8 mouse cellular contexts compared by ENCODE assay signal in the genomic region with DNA sequence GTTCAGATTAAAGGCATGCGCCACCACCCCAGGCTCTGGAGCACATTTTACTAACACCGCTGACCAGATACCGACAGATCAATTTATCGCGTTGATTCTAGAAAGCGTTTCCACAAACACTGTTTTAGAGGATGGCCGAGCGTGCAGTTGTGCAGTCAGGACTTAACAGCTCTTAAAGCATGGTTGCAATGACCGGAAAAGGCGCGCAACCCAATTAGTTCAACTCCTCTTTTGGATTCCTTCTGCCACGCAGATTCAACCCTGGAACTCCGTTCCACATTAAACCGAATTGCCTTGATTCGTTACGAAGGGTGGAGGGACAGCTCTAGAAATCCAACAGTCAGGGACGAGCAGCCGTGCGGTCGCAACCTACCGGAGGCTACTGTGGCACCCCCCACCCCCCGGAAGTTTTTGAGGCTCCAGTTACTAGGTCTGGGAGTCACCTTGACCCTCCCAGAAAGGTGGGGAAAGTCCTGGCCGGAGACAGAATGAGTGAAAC. TPM values are rescaled to one million over a fixed set of nuclear protein-coding genes. Genes with fewer than 3 reads are reported as not detected.
DNase-seq lines count a peak whose midpoint lies in the region; ATAC-seq and TF ChIP-seq lines count a peak whose summit lies in the region.

No protein-coding gene starts in this region.

- ATAC-seq in forebrain, embryonic 12.5 days (ENCODE audit: low FRiP score): peak; percentile 72
- ATAC-seq in intestine, postnatal 0 days: peak; percentile 46
- ATAC-seq in megakaryocyte-erythroid progenitor cell, adult 5-6 weeks (replicated peaks; ENCODE audit: low FRiP score, low TSS enrichment, poor library complexity, severe bottlenecking): peak; percentile 52

- no peak for TF ChIP-seq POLR2A in cerebellum, adult 2 months (IDR thresholded peaks at IDR 0.05; ENCODE audit: borderline replicate concordance, insufficient read depth, low read length)

- peak overlapping the region; percentile 19 for H3K27ac ChIP-seq in cerebellum, adult 2 months (ENCODE audit: insufficient read depth, low read length)
- peak overlapping the region; percentile 2; the same call in 1 of the 2 replicates for H3K27ac ChIP-seq in forebrain, embryonic 12.5 days
- H3K27ac ChIP-seq in intestine, postnatal 0 days (ENCODE audit: low read depth, low read length): peak overlapping the region; percentile 69

- WGBS in cerebellum, adult 2 months: under 1% methylated on average over 23 of the region's 23 CpGs
- under 1% methylated on average over 23 of the region's 23 CpGs for WGBS in forebrain, embryonic 12.5 days
- WGBS in intestine, postnatal 0 days: under 1% methylated on average over 23 of the region's 23 CpGs

- H3K27me3 ChIP-seq in cerebellum, adult 2 months (ENCODE audit: control insufficient read depth, insufficient read depth, low read length): no peaks in the 10 kb centered on the region
- H3K27me3 ChIP-seq in forebrain, embryonic 12.5 days: no peaks in the 10 kb centered on the region
- H3K27me3 ChIP-seq in intestine, postnatal 0 days (replicated peaks; ENCODE audit: control insufficient read depth, insufficient read depth, low read length): no peaks in the 10 kb centered on the region

- H3K9ac ChIP-seq in forebrain, embryonic 12.5 days: peak overlapping the region; percentile 47
- peak overlapping the region; percentile 46 for H3K9ac ChIP-seq in intestine, postnatal 0 days (ENCODE audit: low read depth, low read length)

- H3K4me2 ChIP-seq in forebrain, embryonic 12.5 days: peak overlapping the region; percentile 73
- peak overlapping the region; percentile 82 for H3K4me2 ChIP-seq in intestine, postnatal 0 days (replicated peaks; ENCODE audit: low read depth)

- H3K4me1 ChIP-seq in cerebellum, adult 2 months (ENCODE audit: control insufficient read depth, insufficient read depth, low read length): no peaks in the 10 kb centered on the region
- H3K4me1 ChIP-seq in forebrain, embryonic 12.5 days: peaks cover 14% of the 10 kb centered on the region
- H3K4me1 ChIP-seq in intestine, postnatal 0 days (replicated peaks; ENCODE audit: control insufficient read depth, insufficient read depth, low read length): no peaks in the 10 kb centered on the region

- no peaks in the 10 kb centered on the region for H3K9me3 ChIP-seq in forebrain, embryonic 12.5 days
- no peaks in the 10 kb centered on the region for H3K9me3 ChIP-seq in intestine, postnatal 0 days (ENCODE audit: control insufficient read depth)

- DNase-seq in cerebellum, adult 2 months: no peak
- no peak for DNase-seq in cerebellum, postnatal 10 days
- peak; percentile 15 for DNase-seq in spleen, adult 12 weeks (ENCODE audit: low spot score)
- DNase-seq in spleen, adult 18-20 months: no peak
- DNase-seq in adrenal gland, adult (ENCODE audit: inconsistent age in 2 of 2, low spot score in 1 of 2): no peak

- no peak for TF ChIP-seq CTCF in cerebellum, adult 2 months (IDR thresholded peaks at IDR 0.05; ENCODE audit: borderline replicate concordance, insufficient read depth, low read depth, low read length)
- no peak for TF ChIP-seq CTCF in intestine, postnatal 0 days (IDR thresholded peaks at IDR 0.05; ENCODE audit: low read depth)

- no peaks in the 10 kb centered on the region for H3K36me3 ChIP-seq in forebrain, embryonic 12.5 days (replicated peaks)
- H3K36me3 ChIP-seq in intestine, postnatal 0 days (ENCODE audit: control insufficient read depth, insufficient read depth): no peaks in the 10 kb centered on the region

- H3K4me3 ChIP-seq in cerebellum, adult 2 months (replicated peaks; ENCODE audit: insufficient read depth, low read depth, low read length): peak overlapping the region; percentile 64
- H3K4me3 ChIP-seq in forebrain, embryonic 12.5 days (replicated peaks): peak overlapping the region; percentile 100
- peak overlapping the region; percentile 96 for H3K4me3 ChIP-seq in intestine, postnatal 0 days (ENCODE audit: low read depth, low read length)

RNA-seq across cellular contexts. Expression of gene Serbp1, which starts 28.2 kb away (rescaled TPM):
- polyA plus RNA-seq in cerebellum, adult 2 months (2012; rRNA removed): 194 and 201 TPM in 2 replicates
- 476 and 480 TPM in 2 replicates for polyA plus RNA-seq in forebrain, embryonic 12.5 days (2016; fragmentation: Nextera tagmentation; extraction: Ambion mirVana)
- 209 and 220 TPM in 2 replicates for polyA plus RNA-seq in intestine, postnatal 0 days (2015; fragmentation: Nextera tagmentation; extraction: Ambion mirVana)
- 952 and 1,071 TPM in 2 replicates for total RNA-seq in megakaryocyte-erythroid progenitor cell, adult 5-6 weeks (2014; fragmentation: Nextera tagmentation)
- 3,362 and 3,603 TPM in 2 replicates for total RNA-seq in megakaryocyte-erythroid progenitor cell, adult 5-6 weeks (2017)

Comparison
In these comparisons a context has a peak if more than half of its experiments do, and no peak if none do; other contexts are left out.
1. H3K27ac ChIP-seq: peak in every context shown above with its lines; median percentile 69 in intestine, postnatal 0 days; 19 in cerebellum, adult 2 months; 2 in forebrain, embryonic 12.5 days.